Comparison of ENCODE assay signal across 8 mouse cellular contexts in the genomic region with DNA sequence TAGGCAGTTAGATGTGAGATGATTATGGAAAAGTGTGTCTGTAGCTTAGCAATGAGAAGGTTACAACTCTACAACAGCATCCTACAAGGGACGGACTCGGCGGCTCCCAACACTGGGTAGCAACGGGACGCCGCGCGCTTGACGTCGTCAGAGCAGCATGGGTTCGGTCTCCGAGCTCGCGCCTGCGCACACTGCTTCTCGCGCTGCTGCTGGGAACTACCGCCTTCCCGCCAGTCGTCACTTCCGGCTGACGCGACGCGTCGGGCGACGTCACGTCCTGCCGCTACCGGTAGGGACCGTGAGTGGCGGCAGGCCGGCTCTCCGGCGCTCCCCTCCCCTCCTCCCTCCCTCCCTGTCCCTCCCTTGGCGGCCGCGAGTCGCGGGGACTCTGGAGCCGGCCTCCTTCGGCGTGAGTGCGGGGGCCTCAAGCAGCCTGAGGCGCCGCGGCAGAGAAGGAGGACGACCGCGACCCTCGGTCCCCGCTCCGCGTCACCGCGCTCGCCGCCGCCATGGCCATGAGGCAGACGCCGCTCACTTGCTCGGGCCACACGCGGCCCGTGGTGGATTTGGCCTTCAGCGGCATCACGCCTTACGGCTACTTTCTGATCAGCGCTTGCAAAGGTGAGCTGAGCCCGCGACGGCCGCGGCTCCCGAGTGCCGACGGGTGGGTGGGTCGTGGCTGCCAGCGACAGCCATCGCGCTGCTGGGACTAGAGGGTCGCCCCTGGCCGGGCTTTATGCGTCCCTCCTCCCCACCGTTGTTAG. TPM values are rescaled to one million over a fixed set of nuclear protein-coding genes. Genes with fewer than 3 reads are reported as not detected.
DNase-seq lines count a peak whose midpoint lies in the region; ATAC-seq and TF ChIP-seq lines count a peak whose summit lies in the region.

Gene Strap, plus strand, starts transcription at position 233 of the 764 bp plus-strand sequence.

- peaks cover 14% of the 10 kb centered on the region for H3K36me3 ChIP-seq in heart, embryonic 10.5 days
- H3K36me3 ChIP-seq in kidney, embryonic 15.5 days: peaks cover 14% of the 10 kb centered on the region

- H3K4me3 ChIP-seq in bone marrow macrophage, adult 2 months (ENCODE audit: insufficient read depth, low read length): peak within 1 kb of the TSS; percentile 98
- peak within 1 kb of the TSS; percentile 88 for H3K4me3 ChIP-seq in embryonic fibroblast, embryonic 13.5 days (ENCODE audit: insufficient read depth, low read length)
- peak within 1 kb of the TSS; percentile 79 for H3K4me3 ChIP-seq in heart, embryonic 10.5 days
- H3K4me3 ChIP-seq in kidney, embryonic 15.5 days (replicated peaks): peak within 1 kb of the TSS; percentile 95

- H3K4me1 ChIP-seq in bone marrow macrophage, adult 2 months (ENCODE audit: control insufficient read depth, insufficient read depth, low read length): peaks cover 22% of the 10 kb centered on the region
- no peaks in the 10 kb centered on the region for H3K4me1 ChIP-seq in embryonic fibroblast, embryonic 13.5 days (ENCODE audit: control insufficient read depth, insufficient read depth, low read length)
- peaks cover 9% of the 10 kb centered on the region for H3K4me1 ChIP-seq in heart, embryonic 10.5 days
- H3K4me1 ChIP-seq in kidney, embryonic 15.5 days: peaks cover 13% of the 10 kb centered on the region

- H3K9ac ChIP-seq in kidney, embryonic 15.5 days: peak within 1 kb of the TSS; percentile 81

- no peaks in the 10 kb centered on the region for H3K27me3 ChIP-seq in heart, embryonic 10.5 days (ENCODE audit: insufficient read depth, poor library complexity, severe bottlenecking)
- H3K27me3 ChIP-seq in kidney, embryonic 15.5 days: peaks cover 18% of the 10 kb centered on the region

- no peak for TF ChIP-seq POLR2A in bone marrow macrophage, adult 2 months (IDR thresholded peaks at IDR 0.05; ENCODE audit: borderline replicate concordance, low read depth, low read length)
- peak; percentile 96 for TF ChIP-seq POLR2A in embryonic fibroblast, embryonic 13.5 days (IDR thresholded peaks at IDR 0.05; ENCODE audit: low read depth, low read length)

- no peak for TF ChIP-seq CTCF in bone marrow macrophage, adult 2 months (IDR thresholded peaks at IDR 0.05; ENCODE audit: low read depth, low read length)
- no peak for TF ChIP-seq CTCF in embryonic fibroblast, embryonic 13.5 days (IDR thresholded peaks at IDR 0.05; ENCODE audit: borderline replicate concordance, insufficient read depth, low read length)

- peak within 1 kb of the TSS; percentile 58 for H3K27ac ChIP-seq in bone marrow macrophage, adult 2 months (ENCODE audit: insufficient read depth, low read depth, low read length)
- H3K27ac ChIP-seq in embryonic fibroblast, embryonic 13.5 days (ENCODE audit: insufficient read depth, low read length): peak within 1 kb of the TSS; percentile 41; the same call in 1 of the 2 replicates
- H3K27ac ChIP-seq in heart, embryonic 10.5 days: peak within 1 kb of the TSS; percentile 96
- peak within 1 kb of the TSS; percentile 84 for H3K27ac ChIP-seq in kidney, embryonic 15.5 days

- under 1% methylated on average over 80 of the region's 86 CpGs for WGBS in heart, embryonic 10.5 days
- under 1% methylated on average over 79 of the region's 86 CpGs for WGBS in kidney, embryonic 15.5 days

- H3K9me3 ChIP-seq in heart, embryonic 10.5 days: no peaks in the 10 kb centered on the region
- no peaks in the 10 kb centered on the region for H3K9me3 ChIP-seq in kidney, embryonic 15.5 days (replicated peaks)

- ATAC-seq in kidney, embryonic 15.5 days (replicated peaks; ENCODE audit: low FRiP score): peak; percentile 99
- peak; percentile 96 for ATAC-seq in monocyte, adult 5-6 weeks (replicated peaks; ENCODE audit: insufficient number of reproducible peaks, low FRiP score, low TSS enrichment, poor library complexity, severe bottlenecking)

- DNase-seq in A20 (ENCODE audit: low read depth, low spot score): peak; percentile 97
- peak; percentile 98 for DNase-seq in heart, embryonic 10.5 days (ENCODE audit: low spot score)
- peak; percentile 98 for DNase-seq in liver
- DNase-seq in spleen, postnatal 4 days (ENCODE audit: low spot score in 2 of 2): peak; percentile 90 to 96

- peak within 1 kb of the TSS; percentile 87 for H3K4me2 ChIP-seq in kidney, embryonic 15.5 days

RNA-seq across cellular contexts. Expression of gene Strap, which starts in this region (rescaled TPM):
- 51.9 and 58.9 TPM in 2 replicates for polyA plus RNA-seq in bone marrow macrophage, adult 2 months (2012; ENCODE audit: insufficient read depth, insufficient read length, missing spikeins)
- 117 and 124 TPM in 2 replicates for polyA plus RNA-seq in embryonic fibroblast, embryonic 13.5 days (2011; ENCODE audit: insufficient read length, low read depth, missing spikeins)
- polyA plus RNA-seq in heart, embryonic 10.5 days (2016; fragmentation: Nextera tagmentation; extraction: Ambion mirVana): 154 and 170 TPM in 2 replicates
- polyA plus RNA-seq in kidney, embryonic 15.5 days (2015; fragmentation: Nextera tagmentation; extraction: Ambion mirVana): 165 and 174 TPM in 2 replicates
- 83.6 to 127 TPM (median 84.4 TPM) in 3 replicates for total RNA-seq in monocyte, adult 5-6 weeks (2017)

Comparison
In these comparisons a context has a peak if more than half of its experiments do, and no peak if none do; other contexts are left out.
1. Peak in every context shown above with its lines: DNase-seq, ATAC-seq, H3K4me3 ChIP-seq and H3K27ac ChIP-seq.
2. H3K27ac ChIP-seq: peak in every context shown above with its lines; median percentile 96 in heart, embryonic 10.5 days; 84 in kidney, embryonic 15.5 days; 58 in bone marrow macrophage, adult 2 months; 41 in embryonic fibroblast, embryonic 13.5 days.